In the genomic region with DNA sequence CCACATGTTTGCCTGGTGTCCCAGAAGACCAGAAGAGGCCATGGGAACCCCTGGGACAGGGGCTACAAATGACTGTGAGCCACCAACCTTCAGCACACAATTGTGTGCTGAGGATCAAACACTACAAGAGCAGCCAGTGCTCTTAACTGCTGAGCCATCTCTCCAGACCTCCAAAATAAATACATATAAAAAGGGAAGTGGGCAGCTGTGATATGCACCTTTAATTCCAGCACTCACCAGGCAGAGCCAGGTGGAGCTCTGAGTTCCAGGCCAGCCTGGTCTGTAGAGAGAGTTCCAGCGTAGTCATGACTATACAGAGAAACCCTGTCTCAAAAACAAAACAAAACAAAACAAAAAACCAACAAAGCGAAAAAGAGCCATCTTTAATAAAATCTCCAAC, we compare ENCODE assay signal across 29 mouse cellular contexts. TPM values are rescaled to one million over a fixed set of nuclear protein-coding genes. Genes with fewer than 3 reads are reported as not detected.
"Had no signal": no experiment of that assay in that cellular context is flagged by ENCODE, and none has a peak within 500 bp of the region (broad histone marks: within the 10 kb centered on the region; RNA-seq: fewer than 3 reads in every experiment).

No protein-coding gene starts in this region.

- DNase-seq: cerebellum, adult 9-11 months; cerebellum, postnatal 10 days; cerebellum, postnatal 14 days; cerebellum, postnatal 25 days; cerebellum, postnatal 36 days; embryo, embryonic 11 days; forebrain, postnatal 0 days; gastrocnemius, adult 2 months; gastrocnemius, postnatal 10 days; gastrocnemius, postnatal 14 days; gastrocnemius, postnatal 25 days; gastrocnemius, postnatal 36 days; heart, adult 11 months; heart, adult 18-20 months; heart, adult 2 months had no signal

- H3K4me3 ChIP-seq: embryonic facial prominence, embryonic 10.5 days; embryonic facial prominence, embryonic 12.5 days; embryonic facial prominence, embryonic 13.5 days; embryonic facial prominence, embryonic 15.5 days; erythroblast, embryonic 14.5 days; forebrain, embryonic 10.5 days; forebrain, embryonic 12.5 days; forebrain, embryonic 13.5 days; forebrain, embryonic 15.5 days; gastrocnemius, adult 2 months; heart, adult 2 months; heart, embryonic 10.5 days had no signal

- H3K27ac ChIP-seq: embryonic facial prominence, embryonic 10.5 days; embryonic facial prominence, embryonic 12.5 days; embryonic facial prominence, embryonic 13.5 days; embryonic facial prominence, embryonic 15.5 days; forebrain, embryonic 10.5 days; forebrain, embryonic 12.5 days; forebrain, embryonic 13.5 days; forebrain, embryonic 15.5 days; gastrocnemius, adult 2 months; heart, adult 2 months; heart, embryonic 10.5 days had no signal

- H3K9me3 ChIP-seq: embryonic facial prominence, embryonic 10.5 days; embryonic facial prominence, embryonic 12.5 days; embryonic facial prominence, embryonic 13.5 days; embryonic facial prominence, embryonic 15.5 days; forebrain, embryonic 10.5 days; forebrain, embryonic 12.5 days; forebrain, embryonic 13.5 days; forebrain, embryonic 15.5 days; heart, embryonic 10.5 days had no signal

- ATAC-seq: forebrain, embryonic 13.5 days; forebrain, embryonic 14.5 days; forebrain, embryonic 15.5 days; forebrain, embryonic 16.5 days; forebrain, postnatal 0 days had no signal

- H3K36me3 ChIP-seq: embryonic facial prominence, embryonic 10.5 days; embryonic facial prominence, embryonic 12.5 days; embryonic facial prominence, embryonic 13.5 days; embryonic facial prominence, embryonic 15.5 days; forebrain, embryonic 10.5 days; forebrain, embryonic 12.5 days; forebrain, embryonic 15.5 days; heart, embryonic 10.5 days had no signal

- H3K9ac ChIP-seq: embryonic facial prominence, embryonic 12.5 days; embryonic facial prominence, embryonic 13.5 days; embryonic facial prominence, embryonic 15.5 days; forebrain, embryonic 12.5 days; forebrain, embryonic 13.5 days; forebrain, embryonic 15.5 days; forebrain, postnatal 0 days had no signal

- H3K4me1 ChIP-seq: embryonic facial prominence, embryonic 10.5 days; embryonic facial prominence, embryonic 12.5 days; embryonic facial prominence, embryonic 13.5 days; embryonic facial prominence, embryonic 15.5 days; forebrain, embryonic 10.5 days; forebrain, embryonic 12.5 days; forebrain, embryonic 13.5 days; forebrain, embryonic 15.5 days; heart, embryonic 10.5 days had no signal

- H3K27me3 ChIP-seq: embryonic facial prominence, embryonic 12.5 days; embryonic facial prominence, embryonic 13.5 days; embryonic facial prominence, embryonic 15.5 days; forebrain, embryonic 12.5 days; forebrain, embryonic 13.5 days; forebrain, embryonic 15.5 days had no signal

RNA-seq across cellular contexts. Expression of a gene that starts 8.2 kb away (rescaled TPM):
- total RNA-seq: common myeloid progenitor, adult 5-6 weeks; granulocyte monocyte progenitor cell, adult 5-6 weeks had no signal
- polyA plus RNA-seq: erythroblast, embryonic 14.5 days had no signal
